Mouse (Mus musculus): ENCODE measurements around the gene Foxs1.

Gene Foxs1

GRCm38 (mm10) chr2:152933048-152933447, at the start of gene Foxs1:
Gene Foxs1, minus strand, starts transcription at chr2:152933208.
- ATAC-seq (ENCODE audit: insufficient number of reproducible peaks, low FRiP score, low TSS enrichment) = no peak

GRCm38 (mm10) chr2:152976991-152977390, 44.0 kb upstream of the Foxs1 start:
- no peak for ATAC-seq (ENCODE audit: insufficient number of reproducible peaks, low FRiP score, low TSS enrichment)

GRCm38 (mm10) chr2:152965555-152965954, 32.5 kb upstream of the Foxs1 start:
- no peak for ATAC-seq (ENCODE audit: insufficient number of reproducible peaks, low FRiP score, low TSS enrichment)

GRCm38 (mm10) chr2:152962091-152962793, 29.2 kb upstream of the Foxs1 start, which contains the start of gene Ttll9:
Gene Ttll9, plus strand, starts transcription at chr2:152962485.
- peak; percentile 97 for ATAC-seq (ENCODE audit: insufficient number of reproducible peaks, low FRiP score, low TSS enrichment)

- no peak for ATAC-seq (ENCODE audit: insufficient number of reproducible peaks, low FRiP score, low TSS enrichment)
Measured at GRCm38 (mm10) chr2:152958116-152958515, 25.1 kb upstream of the Foxs1 start.

- ATAC-seq (ENCODE audit: insufficient number of reproducible peaks, low FRiP score, low TSS enrichment) = 0 out of 2 replicates have a peak, but pooled peaks have one; percentile 12
Measured at GRCm38 (mm10) chr2:152951850-152952720, 19.1 kb upstream of the Foxs1 start.

- ATAC-seq (ENCODE audit: insufficient number of reproducible peaks, low FRiP score, low TSS enrichment) = peak; percentile 51; the same call in 1 of the 2 replicates
Measured at GRCm38 (mm10) chr2:152951065-152951849, 18.2 kb upstream of the Foxs1 start, which contains the start of gene Dusp15. Gene Dusp15, minus strand, starts transcription at chr2:152951698.

GRCm38 (mm10) chr2:152950358-152951064, 17.5 kb upstream of the Foxs1 start:
- ATAC-seq (ENCODE audit: insufficient number of reproducible peaks, low FRiP score, low TSS enrichment) = no peak

GRCm38 (mm10) chr2:152948438-152949020, 15.5 kb upstream of the Foxs1 start:
- ATAC-seq (ENCODE audit: insufficient number of reproducible peaks, low FRiP score, low TSS enrichment) = no peak

- no peak for ATAC-seq (ENCODE audit: insufficient number of reproducible peaks, low FRiP score, low TSS enrichment)
Measured at GRCm38 (mm10) chr2:152947098-152947497, 14.1 kb upstream of the Foxs1 start.

GRCm38 (mm10) chr2:152944013-152944412, 11.0 kb upstream of the Foxs1 start:
- ATAC-seq (ENCODE audit: insufficient number of reproducible peaks, low FRiP score, low TSS enrichment) = no peak

- ATAC-seq (ENCODE audit: insufficient number of reproducible peaks, low FRiP score, low TSS enrichment) = no peak
Measured at GRCm38 (mm10) chr2:152943568-152943967, 10.6 kb upstream of the Foxs1 start.

- no peak for ATAC-seq (ENCODE audit: insufficient number of reproducible peaks, low FRiP score, low TSS enrichment)
Measured at GRCm38 (mm10) chr2:152942898-152943515, 10.0 kb upstream of the Foxs1 start.

GRCm38 (mm10) chr2:152941776-152942175, 8.8 kb upstream of the Foxs1 start:
- ATAC-seq (ENCODE audit: insufficient number of reproducible peaks, low FRiP score, low TSS enrichment) = no peak

- ATAC-seq (ENCODE audit: insufficient number of reproducible peaks, low FRiP score, low TSS enrichment) = no peak
Measured at GRCm38 (mm10) chr2:152941106-152941505, 8.1 kb upstream of the Foxs1 start.

GRCm38 (mm10) chr2:152939846-152940245, 6.8 kb upstream of the Foxs1 start:
- ATAC-seq (ENCODE audit: insufficient number of reproducible peaks, low FRiP score, low TSS enrichment) = no peak

- ATAC-seq (ENCODE audit: insufficient number of reproducible peaks, low FRiP score, low TSS enrichment) = 0 out of 2 replicates have a peak, but pooled peaks have one; percentile 40
Measured at GRCm38 (mm10) chr2:152933614-152934013, 606 bp upstream of the Foxs1 start.

GRCm38 (mm10) chr2:152931456-152932160, 1.4 kb downstream of the Foxs1 start:
- ATAC-seq (ENCODE audit: insufficient number of reproducible peaks, low FRiP score, low TSS enrichment) = no peak
